Mouse (Mus musculus) splenic B cell, adult 2 months (primary cell): ENCODE measurements at regions not wholly inside any gene's neighbourhood (a gene's known extent, or its start where the extent isn't known, plus 50 kb on each side); places are given as distances from the start of the nearest gene placed in this dataset.

ENCODE experiments used
- DNase-seq: peaks from one replicate; pipeline ENCODE4 v3.0.0-alpha.2; 2011; ENCODE audit warnings: low read depth, low spot score
- H3K27me3 ChIP-seq: 2 replicates; pipeline ENCODE4 v1.6.1; 2012; ENCODE audit warnings: mild to moderate bottlenecking, low read length, moderate library complexity, mixed read lengths; ENCODE audit not compliant: control insufficient read depth, poor library complexity, insufficient read depth, severe bottlenecking
- H3K36me3 ChIP-seq: 2 replicates; pipeline ENCODE4 v1.6.1; 2012; ENCODE audit warnings: mild to moderate bottlenecking, low read length, moderate library complexity, mixed read lengths; ENCODE audit not compliant: control insufficient read depth, poor library complexity, insufficient read depth, severe bottlenecking

DNA sequence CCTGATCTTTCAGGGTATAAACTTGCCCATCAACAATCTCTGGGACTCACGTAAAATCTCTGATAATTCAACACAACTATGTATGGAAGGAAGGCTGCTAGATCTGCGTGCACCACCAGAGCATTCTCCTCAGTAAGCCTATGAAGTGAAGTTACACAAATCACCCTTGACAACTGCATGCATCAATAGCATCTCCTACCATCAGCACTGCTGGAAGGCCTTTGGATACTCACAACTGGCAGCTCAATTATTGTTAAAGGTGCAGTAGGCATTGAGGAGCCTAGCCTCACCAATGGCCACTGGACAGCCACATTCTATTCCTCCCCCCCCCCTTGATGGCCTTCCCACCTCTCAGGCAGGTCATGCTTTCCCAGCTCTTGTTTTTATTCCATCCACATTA lies 64.9 kb upstream of the Kctd3 start:
- DNase-seq: no peak
- no peaks in the 10 kb centered on the region for H3K36me3 ChIP-seq
- no peaks in the 10 kb centered on the region for H3K27me3 ChIP-seq

DNA sequence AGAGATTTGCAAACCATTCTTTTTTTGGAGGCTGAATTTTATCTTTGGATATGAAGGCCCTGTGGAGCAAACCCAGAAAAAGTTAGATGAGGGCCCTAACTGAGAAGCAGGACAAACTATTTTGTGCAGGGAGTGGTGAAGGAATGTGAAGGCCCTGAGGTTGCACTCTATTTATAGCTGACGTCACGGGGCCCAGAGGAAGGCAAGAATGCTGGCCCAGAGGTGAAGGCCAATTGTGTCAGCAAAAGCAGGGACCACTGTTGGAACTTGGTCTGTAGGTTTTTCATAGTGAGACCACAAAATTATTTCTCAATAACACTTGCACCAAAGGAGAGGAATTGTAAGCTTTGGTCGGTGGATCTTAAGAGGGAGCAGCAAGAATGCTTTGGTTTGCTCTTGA lies 60.6 kb upstream of the Kctd3 start:
- DNase-seq: no peak
- H3K36me3 ChIP-seq: no peaks in the 10 kb centered on the region
- H3K27me3 ChIP-seq: no peaks in the 10 kb centered on the region

DNA sequence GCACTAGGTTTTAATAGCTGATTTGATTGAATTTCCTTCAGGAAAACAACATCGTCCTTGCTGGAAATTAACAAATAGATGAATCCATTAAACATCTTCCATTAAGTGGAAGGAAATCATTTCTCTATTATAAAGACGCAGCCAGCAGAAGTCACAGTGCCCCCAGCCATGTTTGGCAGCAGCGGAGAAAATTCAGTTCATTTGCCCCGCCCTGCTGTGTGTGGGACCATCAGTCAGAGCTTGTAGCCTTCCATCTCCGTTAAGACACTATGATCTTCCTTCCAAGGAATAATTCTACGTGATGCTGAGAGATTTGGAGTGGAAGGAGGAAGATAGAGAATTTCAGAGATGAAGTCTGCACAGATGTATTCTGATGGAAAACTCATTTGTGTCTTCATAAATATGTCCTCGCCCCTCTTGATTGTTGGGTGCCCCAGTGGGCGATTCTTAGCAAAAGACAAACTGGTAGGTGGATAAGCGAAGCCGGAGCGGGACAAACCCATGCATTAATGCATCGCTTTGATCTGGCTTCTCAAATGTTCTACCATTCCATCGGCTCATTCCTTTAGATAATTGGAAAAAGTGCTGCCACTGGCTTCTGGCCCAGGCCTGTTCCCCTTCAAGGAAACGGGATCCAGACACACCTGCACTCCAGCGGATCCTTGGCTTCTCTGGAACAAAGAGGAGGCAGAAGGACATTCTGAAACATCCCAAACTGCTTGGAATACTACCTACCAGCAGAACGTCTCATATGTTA lies 59.7 kb upstream of the Kctd3 start:
- DNase-seq: no peak
- H3K36me3 ChIP-seq: no peaks in the 10 kb centered on the region

DNA sequence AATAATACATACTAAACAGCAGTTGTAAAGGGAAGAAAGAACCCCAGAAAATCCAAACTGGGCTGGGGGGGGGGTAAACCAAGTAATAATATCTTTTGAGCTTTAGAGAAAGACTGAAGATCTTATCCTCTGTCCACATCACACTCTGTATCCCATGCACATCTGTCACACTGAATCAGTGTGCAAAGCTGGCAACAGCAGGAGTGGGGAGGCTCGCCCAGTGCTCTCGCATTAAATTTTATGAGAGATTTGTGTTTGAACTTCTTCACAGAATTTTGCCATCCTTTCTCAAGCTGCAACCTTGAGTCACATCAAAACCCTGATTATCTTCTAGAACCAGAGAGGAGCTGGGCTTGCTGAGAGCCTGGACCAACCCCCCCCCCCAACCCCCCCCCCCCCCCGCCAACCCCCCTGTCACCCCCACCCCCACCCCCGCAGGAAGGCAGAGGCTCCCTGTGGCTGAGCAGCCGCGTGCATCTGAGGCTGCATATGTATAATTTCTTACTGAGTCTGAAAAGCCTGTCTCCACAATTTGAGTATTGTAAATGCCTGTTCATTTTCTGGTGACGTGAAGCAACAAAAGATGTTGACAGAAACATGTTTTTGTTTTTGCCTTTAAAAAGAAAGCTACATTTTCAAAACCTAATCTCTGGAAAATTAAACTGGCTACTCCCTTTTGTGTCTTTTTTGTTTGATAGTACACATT lies 59.0 kb upstream of the Kctd3 start:
- Histone ChIP-seq H3K27me3 (no peaks in the 10 kb centered on the region), H3K36me3 (no peaks in the 10 kb centered on the region)
- no peak for DNase-seq

More for the DNA sequence above, 59.7 kb upstream of the Kctd3 start:
- no peaks in the 10 kb centered on the region for H3K27me3 ChIP-seq

DNA sequence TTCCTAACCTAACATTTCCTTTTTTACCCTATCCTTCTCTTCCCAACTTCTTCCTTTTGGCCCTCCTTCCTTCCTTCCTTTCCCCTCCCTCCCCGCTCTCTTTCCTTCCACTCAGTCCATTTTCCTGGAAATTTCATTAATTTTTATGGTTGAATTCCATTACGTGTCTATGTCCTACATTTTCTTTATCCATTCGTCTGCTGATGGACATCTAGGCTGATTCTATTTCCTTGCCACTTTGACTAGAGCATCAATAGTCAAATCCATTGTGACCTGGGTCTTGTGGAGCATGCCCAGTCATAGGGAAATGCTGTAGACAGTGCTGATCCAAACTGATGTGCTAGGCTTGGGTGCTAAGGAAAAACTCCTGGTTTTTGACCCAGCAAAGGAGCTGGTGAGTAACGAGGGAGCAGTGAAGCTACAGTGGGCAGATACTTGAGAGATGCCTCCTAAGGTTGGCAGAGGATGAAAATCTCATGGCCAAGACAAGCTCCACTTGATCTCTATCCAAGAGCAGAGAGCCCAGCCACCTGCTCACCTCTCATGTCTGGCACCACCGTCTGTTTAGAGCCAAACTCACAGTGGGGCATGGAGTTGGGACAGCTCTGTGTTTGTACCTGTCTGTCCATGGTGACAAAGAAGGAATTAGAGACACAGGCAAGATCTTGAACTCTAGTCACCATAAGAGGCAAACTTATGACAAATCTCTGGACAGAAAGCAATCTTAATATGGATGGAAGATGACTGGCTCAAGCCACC lies 57.7 kb upstream of the Kctd3 start:
- H3K36me3 ChIP-seq: no peaks in the 10 kb centered on the region
- no peak for DNase-seq
- no peaks in the 10 kb centered on the region for H3K27me3 ChIP-seq

DNA sequence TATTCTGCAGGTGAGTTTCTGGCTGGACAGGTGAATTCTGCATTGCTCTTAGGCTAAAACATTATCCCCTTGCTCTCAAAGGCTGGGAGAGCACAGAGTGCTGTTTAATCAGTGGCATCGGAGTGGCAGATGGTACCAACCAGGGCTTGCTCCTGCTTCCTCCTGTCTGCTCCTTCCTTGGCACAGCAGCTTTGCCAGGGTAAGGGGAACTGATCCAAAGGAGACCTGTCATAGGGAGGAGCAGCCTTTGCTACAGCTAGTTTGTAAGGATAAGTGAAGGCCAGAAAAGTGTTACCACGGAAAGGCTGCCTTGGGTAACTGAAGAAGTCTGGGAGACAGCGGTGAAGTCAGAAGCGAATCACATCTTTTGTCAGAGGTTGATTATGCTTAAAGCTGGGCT lies 57.0 kb upstream of the Kctd3 start:
- DNase-seq: no peak
- H3K36me3 ChIP-seq: no peaks in the 10 kb centered on the region

DNA sequence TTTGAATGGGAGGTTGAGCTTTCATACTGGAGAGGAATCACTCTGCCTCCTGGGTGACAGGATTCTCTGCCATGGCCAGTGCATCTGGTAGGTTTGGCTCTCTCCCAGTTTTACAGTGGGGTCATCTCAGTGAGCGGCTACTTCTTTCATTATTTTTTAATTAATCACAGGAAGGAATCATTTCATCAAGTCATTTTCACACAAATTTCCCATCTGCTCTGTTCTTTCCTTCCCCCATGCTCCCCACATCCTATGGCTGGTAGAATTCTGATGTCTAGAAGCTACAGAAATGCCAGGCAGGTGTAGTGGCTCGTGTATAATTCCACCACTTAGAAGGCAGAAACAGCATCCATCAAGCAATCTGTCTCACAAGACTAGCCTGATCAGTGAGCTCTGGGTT lies 56.1 kb upstream of the Kctd3 start:
- DNase-seq: no peak
- H3K27me3 ChIP-seq: no peaks in the 10 kb centered on the region
- no peaks in the 10 kb centered on the region for H3K36me3 ChIP-seq

More for the DNA sequence above, 57.0 kb upstream of the Kctd3 start:
- H3K27me3 ChIP-seq: no peaks in the 10 kb centered on the region

DNA sequence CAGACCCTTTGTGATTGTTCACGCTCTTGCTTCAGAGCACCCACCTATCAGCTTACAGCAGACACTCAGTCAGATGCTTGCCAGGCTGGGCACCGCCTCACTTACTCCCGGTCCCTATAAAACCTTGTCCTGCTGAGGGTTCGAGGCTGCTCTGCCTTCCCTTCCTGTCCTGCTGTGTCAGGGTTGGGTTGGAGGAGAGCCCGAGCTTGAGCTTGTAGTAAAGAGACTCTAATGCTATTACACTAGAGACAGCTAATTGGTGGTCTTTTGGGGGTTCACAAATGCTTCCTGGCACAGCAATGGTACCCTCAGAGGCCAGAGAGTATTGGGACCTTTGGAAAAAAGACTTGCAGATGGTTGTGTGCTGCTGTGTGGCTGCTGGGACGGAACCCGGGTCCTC lies 55.6 kb upstream of the Kctd3 start:
- DNase-seq: no peak
- Histone ChIP-seq H3K27me3 (no peaks in the 10 kb centered on the region), H3K36me3 (no peaks in the 10 kb centered on the region)
